Mouse (Mus musculus) midbrain, embryonic 13.5 days (tissue): ENCODE measurements at regions not wholly inside any gene's neighbourhood (a gene's known extent, or its start where the extent isn't known, plus 50 kb on each side); places are given as distances from the start of the nearest gene placed in this dataset.
A peak's percentile ranks its signal among the peaks of the same experiment; 100 is the strongest.

Source experiments
- ATAC-seq: fragments of 200-750 bp; cut with Nextera tagmentation; 2 replicates; pipeline ENCODE4 v1.8.0; 2017; ENCODE audit warnings: mild to moderate bottlenecking, moderate TSS enrichment, moderate library complexity
- H3K27ac ChIP-seq: fragments of 300-500 bp; sonication (generic); 2 replicates; pipeline ENCODE4 v1.5.1; 2015; ENCODE audit warnings: inconsistent platforms, mild to moderate bottlenecking, moderate library complexity
- H3K27me3 ChIP-seq: fragments of 300-500 bp; sonication (generic); 2 replicates; pipeline ENCODE4 v1.6.1; 2015; ENCODE audit warnings: mild to moderate bottlenecking, inconsistent platforms
- H3K36me3 ChIP-seq: fragments of 300-500 bp; sonication (generic); 2 replicates; pipeline ENCODE4 v1.6.1; 2015; ENCODE audit warnings: mild to moderate bottlenecking, inconsistent platforms
- H3K4me1 ChIP-seq: fragments of 300-500 bp; sonication (generic); replicated peaks from 2 replicates; pipeline ENCODE4 v1.6.1; 2015; ENCODE audit warnings: inconsistent platforms
- H3K4me2 ChIP-seq: fragments of 300-500 bp; sonication (generic); replicated peaks from 2 replicates; pipeline ENCODE4 v1.6.1; 2015; ENCODE audit warnings: moderate library complexity, mild to moderate bottlenecking, inconsistent platforms
- H3K4me3 ChIP-seq: fragments of 300-500 bp; sonication (generic); replicated peaks from 2 replicates; pipeline ENCODE4 v1.5.1; 2015; ENCODE audit warnings: mild to moderate bottlenecking, inconsistent platforms
- H3K9ac ChIP-seq: fragments of 300-500 bp; sonication (generic); replicated peaks from 2 replicates; pipeline ENCODE4 v1.6.1; 2015; ENCODE audit warnings: mild to moderate bottlenecking, inconsistent platforms
- H3K9me3 ChIP-seq: fragments of 300-500 bp; sonication (generic); 2 replicates; pipeline ENCODE4 v1.6.1; 2016; ENCODE audit warnings: mild to moderate bottlenecking, inconsistent platforms
- WGBS: fragments of 180-500 bp; shearing (Covaris S2); methylation state at CpG from one replicate; pipeline ENCODE4 v1.1.7; 2015; 5-methylcytosine and 5-hydroxymethylcytosine counted together

DNA sequence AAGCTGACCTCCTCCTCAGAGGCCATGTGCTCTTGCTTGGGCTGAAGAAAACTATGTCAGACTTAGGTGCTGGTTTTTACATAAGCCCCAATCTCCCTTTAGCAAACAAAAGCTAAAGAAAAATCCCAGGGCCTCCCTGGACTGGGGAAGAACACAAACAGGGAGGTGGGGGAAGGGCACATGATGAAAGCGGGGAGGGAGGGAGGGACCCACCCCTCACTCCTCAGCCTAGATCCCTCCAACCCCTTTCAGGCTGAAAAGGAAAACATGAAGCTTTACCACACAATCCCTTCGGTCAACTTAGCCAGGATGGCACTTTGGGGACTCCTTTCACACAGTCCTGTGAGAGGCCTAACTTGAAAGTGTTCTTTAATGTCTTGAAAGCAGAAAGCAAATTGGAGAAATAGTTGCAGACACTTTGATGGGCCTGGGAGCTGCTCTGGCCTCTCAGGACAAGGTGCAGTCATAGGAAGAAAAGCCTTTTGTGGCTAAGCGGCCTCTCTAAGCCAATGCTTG, 291.9 kb upstream of the Rnf32 start:
- no peak overlapping the region for H3K4me3 ChIP-seq
- no peak overlapping the region for H3K27ac ChIP-seq
- ATAC-seq, result peak; percentile 43; the same call in 1 of the 2 replicates
- no peak overlapping the region for H3K4me2 ChIP-seq
- H3K4me1 ChIP-seq, result peaks cover 13% of the 10 kb centered on the region; the same call in 1 of the 2 replicates
- no peak overlapping the region for H3K9ac ChIP-seq
- H3K36me3 ChIP-seq, result no peaks in the 10 kb centered on the region
- no peaks in the 10 kb centered on the region for H3K27me3 ChIP-seq
- no peaks in the 10 kb centered on the region for H3K9me3 ChIP-seq
- WGBS, result 13% methylated on average over 3 of the region's 3 CpGs

- no peak overlapping the region for H3K4me2 ChIP-seq
- WGBS, result 30% methylated on average over 10 of the region's 10 CpGs
- no peaks in the 10 kb centered on the region; the same call in 1 of the 2 replicates for H3K27me3 ChIP-seq
- H3K36me3 ChIP-seq, result no peaks in the 10 kb centered on the region
- H3K27ac ChIP-seq, result no peak overlapping the region
- H3K9ac ChIP-seq, result no peak overlapping the region
- H3K4me3 ChIP-seq, result no peak overlapping the region
- no peaks in the 10 kb centered on the region for H3K9me3 ChIP-seq
- peak; percentile 90 for ATAC-seq
- H3K4me1 ChIP-seq, result peaks cover 12% of the 10 kb centered on the region
Observed at GRCm38 (mm10) chr5:28892703-28893249, 303.0 kb upstream of the Rnf32 start.

DNA sequence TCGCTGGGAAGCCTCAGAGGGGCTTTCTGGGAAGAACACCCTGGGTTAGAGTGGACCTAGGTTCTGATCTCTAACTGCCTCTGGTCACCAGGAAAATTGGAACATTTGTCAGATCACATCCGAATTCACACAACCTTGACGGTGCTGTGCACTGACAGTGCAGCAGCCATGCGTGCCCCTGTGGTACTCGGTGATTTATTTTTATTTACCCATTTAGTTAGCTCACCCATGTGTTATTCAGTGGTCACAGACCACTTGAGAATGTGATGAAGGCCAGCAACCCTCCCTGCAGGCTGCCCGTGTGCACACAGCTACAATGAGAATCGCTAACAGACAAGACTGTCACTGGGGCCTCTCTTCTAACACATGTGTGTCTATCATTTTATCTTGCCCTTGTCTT, 303.8 kb upstream of the Rnf32 start:
- WGBS, result 75% methylated on average over 7 of the region's 7 CpGs
- H3K27ac ChIP-seq, result no peak overlapping the region
- peaks cover 12% of the 10 kb centered on the region for H3K4me1 ChIP-seq
- no peak overlapping the region for H3K4me2 ChIP-seq
- no peak overlapping the region for H3K9ac ChIP-seq
- H3K27me3 ChIP-seq, result no peaks in the 10 kb centered on the region; the same call in 1 of the 2 replicates
- no peaks in the 10 kb centered on the region for H3K9me3 ChIP-seq
- H3K36me3 ChIP-seq, result no peaks in the 10 kb centered on the region
- no peak overlapping the region for H3K4me3 ChIP-seq
- no peak for ATAC-seq

- Histone ChIP-seq H3K9ac (no peak overlapping the region), H3K36me3 (no peaks in the 10 kb centered on the region), H3K27me3 (no peaks in the 10 kb centered on the region), H3K4me3 (no peak overlapping the region), H3K9me3 (no peaks in the 10 kb centered on the region), H3K4me2 (no peak overlapping the region), H3K27ac (no peak overlapping the region), H3K4me1 (no peaks in the 10 kb centered on the region)
- 88% methylated on average over 5 of the region's 5 CpGs for WGBS
- ATAC-seq, result no peak
Observed at GRCm38 (mm10) chr5:28884746-28885365, 310.9 kb upstream of the Rnf32 start.

DNA sequence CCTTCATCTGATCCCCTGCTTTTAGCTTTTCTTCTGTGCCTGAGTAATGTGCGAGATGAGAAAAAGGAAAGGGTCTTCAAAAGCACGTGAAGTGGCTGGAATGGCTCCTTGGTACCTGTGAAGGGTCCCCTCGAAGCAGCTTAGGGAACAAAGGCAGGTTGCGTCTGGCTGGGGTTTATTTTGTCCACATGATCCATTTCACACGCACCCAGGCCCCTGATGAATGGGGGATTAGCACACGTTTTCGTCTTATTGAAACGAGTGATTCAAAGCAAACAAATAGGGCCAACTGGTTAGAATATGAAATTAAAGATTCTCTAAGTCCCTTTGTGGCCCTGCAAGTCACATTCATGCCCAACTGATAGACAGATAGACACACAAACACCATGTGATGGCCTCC, 319.6 kb upstream of the Rnf32 start:
- no peak overlapping the region for H3K4me2 ChIP-seq
- H3K9ac ChIP-seq, result no peak overlapping the region
- no peak overlapping the region for H3K4me3 ChIP-seq
- no peaks in the 10 kb centered on the region for H3K36me3 ChIP-seq
- no peak overlapping the region for H3K27ac ChIP-seq
- H3K27me3 ChIP-seq, result no peaks in the 10 kb centered on the region
- ATAC-seq, result no peak
- 21% methylated on average over 8 of the region's 8 CpGs for WGBS
- H3K9me3 ChIP-seq, result no peaks in the 10 kb centered on the region
- H3K4me1 ChIP-seq, result peaks cover 3% of the 10 kb centered on the region; the same call in 1 of the 2 replicates

GRCm38 (mm10) chr5:28873600-28874265, 322.1 kb upstream of the Rnf32 start:
- 88% methylated on average over 3 of the region's 3 CpGs for WGBS
- H3K4me2 ChIP-seq, result no peak overlapping the region
- H3K4me3 ChIP-seq, result no peak overlapping the region
- H3K27me3 ChIP-seq, result no peaks in the 10 kb centered on the region
- no peaks in the 10 kb centered on the region for H3K36me3 ChIP-seq
- no peak overlapping the region for H3K27ac ChIP-seq
- ATAC-seq, result no peak
- H3K9ac ChIP-seq, result no peak overlapping the region
- H3K4me1 ChIP-seq, result peaks cover 3% of the 10 kb centered on the region; the same call in 1 of the 2 replicates
- no peaks in the 10 kb centered on the region for H3K9me3 ChIP-seq

DNA sequence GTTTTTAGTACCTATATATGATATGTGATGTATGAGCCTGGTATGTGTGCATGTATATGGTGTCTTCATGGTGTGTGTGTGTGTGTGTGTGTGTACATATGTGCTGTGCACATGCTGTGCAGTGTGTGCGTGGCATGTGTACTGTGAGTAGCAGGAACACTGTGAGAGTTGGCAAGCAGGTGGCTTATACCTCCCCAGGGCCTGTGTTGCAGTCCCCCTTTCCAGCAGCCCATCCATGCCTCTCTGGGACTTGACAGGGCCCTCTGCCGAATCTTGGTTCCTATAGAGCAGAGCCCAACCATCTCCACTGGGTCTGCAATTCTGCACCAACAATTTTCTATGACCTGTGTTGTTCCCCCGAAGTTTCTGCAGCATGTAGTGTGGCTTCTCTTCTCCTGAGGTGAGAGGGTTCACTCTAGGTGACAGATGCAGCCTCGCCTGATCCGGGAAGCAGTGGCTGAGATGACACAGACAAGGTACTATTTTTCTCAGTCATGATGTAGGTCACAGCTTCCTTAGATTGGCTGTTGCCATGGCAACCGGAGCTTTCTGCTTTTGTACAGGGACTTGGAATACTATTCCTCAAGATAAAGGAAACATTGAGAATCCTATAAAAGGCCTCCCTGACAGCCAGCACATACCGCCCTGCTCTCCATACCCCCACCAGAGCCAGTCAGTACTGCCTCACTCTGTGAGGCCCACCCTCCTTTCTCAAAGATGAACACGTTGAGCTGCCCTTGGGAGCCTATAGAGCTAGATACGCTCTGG, 336.0 kb upstream of the Rnf32 start:
- peak overlapping the region; percentile 67 for H3K27ac ChIP-seq

DNA sequence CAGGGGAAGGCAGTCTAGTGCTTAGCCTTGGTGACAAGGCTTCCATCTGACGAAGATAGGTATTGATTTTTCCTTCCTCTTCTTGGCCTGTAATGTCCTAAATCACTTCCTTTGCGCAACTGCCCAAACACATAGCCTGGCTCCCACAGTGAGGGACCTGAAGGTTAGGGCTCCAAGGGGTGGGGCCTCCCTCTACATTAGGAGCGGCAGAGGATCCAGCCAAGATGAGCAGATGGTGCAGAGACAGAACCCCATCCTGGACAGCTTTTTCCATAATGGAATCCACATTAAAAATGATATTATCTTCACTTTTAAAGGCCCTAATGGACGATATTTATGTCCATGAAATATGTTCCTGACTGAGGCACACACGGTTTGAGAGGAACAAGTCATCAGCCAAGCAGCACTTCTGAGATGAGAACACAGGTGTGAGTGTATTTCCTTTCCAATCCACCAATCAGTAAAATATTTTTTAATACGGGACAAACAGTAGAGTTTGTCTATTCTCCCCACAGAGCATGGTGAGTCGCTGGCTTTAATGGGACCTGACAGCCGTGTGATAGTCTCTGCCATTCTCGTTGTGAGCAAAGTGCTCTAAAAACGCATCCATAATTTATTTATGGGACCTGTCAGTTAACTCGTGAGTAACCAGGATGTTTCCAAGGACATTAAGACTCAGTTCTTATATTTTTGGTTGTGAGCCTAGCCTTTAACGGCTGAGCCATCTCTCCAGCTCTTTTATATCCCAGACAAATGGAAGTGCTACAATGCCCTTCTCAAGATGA, 357.5 kb upstream of the Rnf32 start:
- no peaks in the 10 kb centered on the region for H3K27me3 ChIP-seq
- H3K9ac ChIP-seq, result no peak overlapping the region
- no peak overlapping the region for H3K27ac ChIP-seq
- ATAC-seq, result no peak
- no peaks in the 10 kb centered on the region for H3K9me3 ChIP-seq
- no peaks in the 10 kb centered on the region for H3K4me1 ChIP-seq
- H3K4me3 ChIP-seq, result no peak overlapping the region
- WGBS, result 75% methylated on average over 12 of the region's 12 CpGs
- no peak overlapping the region for H3K4me2 ChIP-seq
- no peaks in the 10 kb centered on the region for H3K36me3 ChIP-seq

More for the DNA sequence above, 336.0 kb upstream of the Rnf32 start:
- WGBS, result 42% methylated on average over 9 of the region's 9 CpGs
- peak; percentile 93 for ATAC-seq
- Histone ChIP-seq H3K4me1 (peaks cover 15% of the 10 kb centered on the region), H3K9me3 (no peaks in the 10 kb centered on the region), H3K9ac (no peak overlapping the region), H3K27me3 (no peaks in the 10 kb centered on the region), H3K4me3 (no peak overlapping the region), H3K4me2 (no peak overlapping the region), H3K36me3 (no peaks in the 10 kb centered on the region)

DNA sequence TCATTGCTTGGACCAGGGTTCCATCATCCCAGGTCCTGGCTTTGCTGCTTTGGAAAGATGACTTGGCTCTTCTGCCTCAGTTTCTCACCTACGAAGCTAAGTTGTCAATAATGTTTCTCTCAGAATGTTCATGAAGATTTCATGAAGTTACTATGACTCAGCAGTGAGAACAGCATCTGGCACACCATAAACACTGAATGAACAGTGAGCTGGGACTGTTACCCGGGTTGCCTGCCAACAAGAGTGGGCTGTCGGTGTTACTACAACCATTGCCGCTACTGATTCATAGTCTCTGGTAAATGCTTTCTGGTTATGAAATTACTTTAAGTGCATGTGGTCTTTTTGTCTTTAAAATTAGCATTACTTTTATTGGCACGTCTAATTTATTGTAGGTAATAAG, 352.0 kb upstream of the Shh start:
- H3K9me3 ChIP-seq, result no peaks in the 10 kb centered on the region
- no peaks in the 10 kb centered on the region for H3K27me3 ChIP-seq
- H3K9ac ChIP-seq, result no peak overlapping the region
- no peaks in the 10 kb centered on the region for H3K4me1 ChIP-seq
- 93% methylated on average over 5 of the region's 5 CpGs for WGBS
- no peak for ATAC-seq
- no peaks in the 10 kb centered on the region for H3K36me3 ChIP-seq
- no peak overlapping the region for H3K4me2 ChIP-seq
- H3K27ac ChIP-seq, result no peak overlapping the region
- no peak overlapping the region for H3K4me3 ChIP-seq

DNA sequence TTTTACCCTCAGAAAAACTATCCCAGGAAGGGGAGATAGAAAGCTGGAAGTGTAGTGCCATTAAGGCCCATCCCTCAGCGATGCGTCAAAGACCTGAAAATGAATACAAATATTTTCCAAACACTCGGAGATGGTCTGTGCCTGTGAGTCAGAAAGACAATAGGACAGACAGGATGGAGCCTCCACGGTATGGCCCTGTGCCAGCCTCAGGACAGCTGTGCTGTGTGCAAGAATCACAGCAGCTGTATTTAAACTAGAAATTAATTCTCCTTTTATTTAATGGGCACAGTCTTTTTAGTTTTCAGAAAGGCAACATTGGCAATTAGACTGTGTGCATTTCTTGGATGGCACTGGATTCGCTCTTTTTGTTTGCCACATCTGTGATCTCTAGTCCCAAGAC, 340.9 kb upstream of the Shh start:
- Histone ChIP-seq H3K36me3 (no peaks in the 10 kb centered on the region), H3K27ac (0 out of 2 replicates have a peak overlapping the region, but pooled peaks have one; percentile 16), H3K4me2 (no peak overlapping the region), H3K9ac (no peak overlapping the region), H3K4me1 (0 out of 2 replicates have a peak, but pooled peaks cover 4% of the 10 kb centered on the region), H3K4me3 (no peak overlapping the region), H3K27me3 (no peaks in the 10 kb centered on the region), H3K9me3 (no peaks in the 10 kb centered on the region)
- ATAC-seq, result no peak
- WGBS, result 72% methylated on average over 5 of the region's 5 CpGs

DNA sequence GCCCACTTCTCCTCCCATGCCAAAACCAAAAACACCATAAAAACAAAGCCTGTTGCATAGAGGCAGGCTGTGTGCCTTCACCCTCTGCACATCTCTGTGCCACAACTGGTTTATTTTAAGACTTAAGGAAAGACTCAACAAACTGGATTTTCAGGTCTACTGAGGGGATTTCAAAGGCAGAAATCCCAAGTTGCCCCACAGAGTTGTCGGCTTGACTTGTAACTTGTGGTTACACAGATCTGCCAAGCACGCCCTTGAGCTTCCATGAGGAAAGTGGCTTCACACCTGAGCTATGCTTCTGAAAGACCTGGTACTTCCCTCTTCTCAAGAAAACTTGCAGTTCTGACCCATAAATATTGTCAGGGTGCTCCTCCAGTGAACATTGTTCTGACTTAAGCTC, 332.4 kb upstream of the Shh start:
- H3K36me3 ChIP-seq, result no peaks in the 10 kb centered on the region
- H3K27me3 ChIP-seq, result no peaks in the 10 kb centered on the region
- WGBS, result 95% methylated on average over 2 of the region's 2 CpGs
- no peaks in the 10 kb centered on the region for H3K4me1 ChIP-seq
- no peak overlapping the region for H3K27ac ChIP-seq
- H3K9ac ChIP-seq, result no peak overlapping the region
- no peaks in the 10 kb centered on the region for H3K9me3 ChIP-seq
- no peak overlapping the region for H3K4me2 ChIP-seq
- ATAC-seq, result no peak
- no peak overlapping the region for H3K4me3 ChIP-seq
